Mouse (Mus musculus): ENCODE results near the gene Ccser1.

The Ccser1 gene

GRCm38 (mm10) chr6:61471371-61472152 lies 291.4 kb downstream of the Ccser1 start:
- DNase-seq = no peak

- no peak for DNase-seq
These were observed 305.2 kb downstream of the Ccser1 start for GRCm38 (mm10) chr6:61485336-61485735.

GRCm38 (mm10) chr6:61491979-61492821 lies 312.1 kb downstream of the Ccser1 start:
- DNase-seq = no peak

- no peak for DNase-seq
These were observed 313.3 kb downstream of the Ccser1 start for GRCm38 (mm10) chr6:61493386-61493785.

- DNase-seq = no peak
These were observed 335.2 kb downstream of the Ccser1 start for GRCm38 (mm10) chr6:61515310-61515709.

GRCm38 (mm10) chr6:61521587-61521986 lies 341.5 kb downstream of the Ccser1 start:
- DNase-seq = no peak

- DNase-seq = no peak
These were observed 342.0 kb downstream of the Ccser1 start for GRCm38 (mm10) chr6:61522108-61522507.

- peak; percentile 6 for DNase-seq
These were observed 343.8 kb downstream of the Ccser1 start for GRCm38 (mm10) chr6:61523748-61524493.

- DNase-seq = peak; percentile 20
These were observed 360.6 kb downstream of the Ccser1 start for GRCm38 (mm10) chr6:61540732-61541131.

- no peak for DNase-seq
These were observed 363.4 kb downstream of the Ccser1 start for GRCm38 (mm10) chr6:61543459-61544044.

GRCm38 (mm10) chr6:61567551-61567950 lies 387.4 kb downstream of the Ccser1 start:
- no peak for DNase-seq

- DNase-seq = no peak
These were observed 387.8 kb downstream of the Ccser1 start for GRCm38 (mm10) chr6:61567967-61568366.

- no peak for DNase-seq
These were observed 401.6 kb downstream of the Ccser1 start for GRCm38 (mm10) chr6:61581696-61582095.

- DNase-seq = no peak
These were observed 408.9 kb downstream of the Ccser1 start for GRCm38 (mm10) chr6:61588999-61589398.

GRCm38 (mm10) chr6:61601911-61602310 lies 421.8 kb downstream of the Ccser1 start:
- DNase-seq = no peak

GRCm38 (mm10) chr6:61614920-61615319 lies 434.8 kb downstream of the Ccser1 start:
- DNase-seq = no peak

- no peak for DNase-seq
These were observed 441.6 kb downstream of the Ccser1 start for GRCm38 (mm10) chr6:61621707-61622106.

- no peak for DNase-seq
These were observed 481.3 kb downstream of the Ccser1 start for GRCm38 (mm10) chr6:61661414-61661813.

- no peak for DNase-seq
These were observed 484.4 kb downstream of the Ccser1 start for GRCm38 (mm10) chr6:61664572-61664971.

GRCm38 (mm10) chr6:61687002-61687401 lies 506.9 kb downstream of the Ccser1 start:
- no peak for DNase-seq

- DNase-seq = no peak
These were observed 522.9 kb downstream of the Ccser1 start for GRCm38 (mm10) chr6:61703003-61703402.

GRCm38 (mm10) chr6:61721220-61721619 lies 541.1 kb downstream of the Ccser1 start:
- DNase-seq = no peak

- no peak for DNase-seq
These were observed 548.9 kb downstream of the Ccser1 start for GRCm38 (mm10) chr6:61729065-61729464.

All from cerebellum, adult 9-11 months (tissue).